Mouse (Mus musculus) kidney, postnatal 0 days (tissue): ENCODE measurements around the gene Taar7e. TPM values are rescaled to one million over a fixed set of nuclear protein-coding genes. Genes with fewer than 3 reads are reported as not detected.

Experiments used
- ATAC-seq: fragments of 200-750 bp; cut with Nextera tagmentation; replicated peaks from 2 replicates; pipeline ENCODE4 v1.8.0; 2017; ENCODE audit warnings: low read depth, moderate number of reproducible peaks, moderate TSS enrichment, moderate library complexity; ENCODE audit not compliant: low FRiP score
- DNase-seq: peaks from one replicate; pipeline ENCODE4 v3.0.0-alpha.2; 2016; ENCODE audit warnings: low spot score
- H3K27ac ChIP-seq: fragments of 300-500 bp; sonication (generic); 2 replicates; pipeline ENCODE4 v1.5.1; 2014; ENCODE audit warnings: mild to moderate bottlenecking
- H3K27me3 ChIP-seq: fragments of 300-500 bp; sonication (generic); 2 replicates; pipeline ENCODE4 v1.6.1; 2014; ENCODE audit warnings: low read length, mixed read lengths; ENCODE audit not compliant: insufficient read depth
- H3K36me3 ChIP-seq: fragments of 300-500 bp; sonication (generic); 2 replicates; pipeline ENCODE4 v1.6.1; 2014; ENCODE audit warnings: low read length, mixed read lengths; ENCODE audit not compliant: insufficient read depth
- H3K4me1 ChIP-seq: fragments of 300-500 bp; sonication (generic); replicated peaks from 2 replicates; pipeline ENCODE4 v1.6.1; 2014; ENCODE audit warnings: antibody characterized with exemption, low read length, mixed read lengths; ENCODE audit not compliant: insufficient read depth
- H3K4me2 ChIP-seq: fragments of 300-500 bp; sonication (generic); 2 replicates; pipeline ENCODE4 v1.6.1; 2014; ENCODE audit warnings: mild to moderate bottlenecking, low read length, moderate library complexity, mixed read lengths
- H3K4me3 ChIP-seq: fragments of 300-500 bp; sonication (generic); replicated peaks from 2 replicates; pipeline ENCODE4 v1.5.1; 2014; ENCODE audit warnings: low read depth, low read length
- H3K9ac ChIP-seq: fragments of 300-500 bp; sonication (generic); 2 replicates; pipeline ENCODE4 v1.6.1; 2014; ENCODE audit warnings: low read depth, low read length
- H3K9me3 ChIP-seq: fragments of 300-500 bp; sonication (generic); replicated peaks from 2 replicates; pipeline ENCODE4 v1.6.1; 2016; ENCODE audit warnings: low read length, inconsistent platforms, mixed read lengths
- CTCF ChIP-seq: IDR thresholded peaks from 2 replicates; pipeline ENCODE4 v1.5.1; 2016; ENCODE audit warnings: antibody characterized with exemption, low read depth, mild to moderate bottlenecking, moderate library complexity
- WGBS: fragments of 180-500 bp; shearing (Covaris S2); extraction: QIAGEN DNeasy Blood & Tissue Kit; methylation state at CpG from one replicate; pipeline ENCODE4 v1.1.7; 2014; 5-methylcytosine and 5-hydroxymethylcytosine counted together
- polyA plus RNA-seq: library from polyadenylated mRNA; unstranded; fragments of >200 nt; fragmentation: Nextera tagmentation; extraction: Ambion mirVana; gene quantifications from 2 replicates; pipeline ENCODE4 v1.2.1, GENCODE M21; 2015

The Taar7e gene
- polyA plus RNA-seq, 1 experiment from 2014 or later: not detected

DNA sequence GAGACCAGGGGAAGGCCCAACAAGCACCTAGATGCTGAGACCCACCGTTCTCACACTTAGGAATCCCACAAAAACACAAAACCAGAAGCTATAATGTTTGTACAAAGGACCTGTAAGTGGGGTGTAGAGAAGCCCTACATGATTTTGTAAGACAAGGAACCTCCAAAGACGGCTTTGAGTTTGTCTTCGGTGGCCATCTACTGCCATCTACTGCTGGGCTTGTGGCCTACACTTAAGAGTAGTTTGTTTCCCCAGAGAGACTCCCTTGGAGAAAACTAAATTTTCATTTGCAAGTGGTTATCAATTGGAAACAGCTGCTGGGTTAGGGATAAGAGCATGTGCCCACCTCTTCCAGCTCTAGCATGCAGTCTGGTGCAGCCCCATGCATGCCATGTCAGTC lies 42.8 kb downstream of the Taar7e start:
- Histone ChIP-seq H3K27me3 (no peaks in the 10 kb centered on the region), H3K9me3 (no peaks in the 10 kb centered on the region), H3K4me2 (no peak overlapping the region), H3K4me3 (no peak overlapping the region), H3K4me1 (no peaks in the 10 kb centered on the region), H3K36me3 (no peaks in the 10 kb centered on the region), H3K27ac (no peak overlapping the region), H3K9ac (no peak overlapping the region)
- DNase-seq (peak; percentile 81), ATAC-seq (no peak)
- 49% methylated on average over 3 of the region's 3 CpGs for WGBS
- TF ChIP-seq CTCF: peak; percentile 83

DNA sequence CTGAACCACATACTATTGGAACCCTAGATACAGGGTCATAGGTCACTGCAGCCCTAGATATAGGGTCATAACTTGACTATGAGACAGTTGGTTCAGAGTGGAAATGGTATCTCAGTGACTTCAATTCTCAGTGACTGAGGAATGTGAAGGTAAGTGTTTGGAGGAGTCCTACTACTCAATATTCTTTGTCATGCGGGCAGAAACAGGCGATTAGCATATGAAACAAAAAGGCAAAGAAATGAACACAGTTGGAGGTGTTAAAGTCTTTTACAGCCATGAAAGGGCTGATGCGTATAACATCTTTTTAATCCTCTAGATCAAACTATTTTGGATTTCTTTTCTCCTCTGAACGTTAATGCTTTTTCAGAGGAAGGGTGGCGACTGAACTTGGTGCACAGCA lies 48.5 kb downstream of the Taar7e start:
- TF ChIP-seq CTCF: no peak
- 86% methylated on average over 5 of the region's 5 CpGs for WGBS
- Histone ChIP-seq H3K36me3 (no peaks in the 10 kb centered on the region), H3K27ac (no peak overlapping the region), H3K27me3 (no peaks in the 10 kb centered on the region), H3K4me1 (no peaks in the 10 kb centered on the region), H3K9ac (no peak overlapping the region), H3K4me3 (no peak overlapping the region), H3K9me3 (no peaks in the 10 kb centered on the region), H3K4me2 (no peak overlapping the region)
- ATAC-seq (no peak), DNase-seq (no peak)

DNA sequence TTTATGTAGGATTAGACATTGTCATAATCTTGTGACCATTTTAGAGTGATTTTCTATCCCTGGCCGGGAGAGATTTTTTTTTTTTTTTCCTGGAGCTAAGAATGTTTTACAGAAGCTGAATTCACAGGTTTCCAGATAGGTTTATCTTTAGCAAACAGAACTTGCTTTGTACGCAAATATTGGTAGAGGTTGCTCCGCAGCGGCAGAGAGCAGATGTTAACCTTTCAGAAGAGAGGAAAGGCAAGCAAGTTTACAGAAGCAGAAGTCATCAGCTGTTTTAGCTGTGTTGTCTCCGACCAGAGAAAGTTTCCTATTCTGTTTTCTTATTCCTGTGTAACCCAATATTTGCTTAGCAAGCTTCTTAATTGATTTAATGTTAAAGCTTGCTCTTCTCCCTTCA lies 49.1 kb downstream of the Taar7e start:
- Histone ChIP-seq H3K36me3 (no peaks in the 10 kb centered on the region), H3K4me2 (no peak overlapping the region), H3K4me3 (no peak overlapping the region), H3K4me1 (no peaks in the 10 kb centered on the region), H3K9ac (no peak overlapping the region), H3K9me3 (no peaks in the 10 kb centered on the region), H3K27me3 (no peaks in the 10 kb centered on the region), H3K27ac (no peak overlapping the region)
- 66% methylated on average over 5 of the region's 5 CpGs for WGBS
- TF ChIP-seq CTCF: no peak
- ATAC-seq (no peak), DNase-seq (no peak)

DNA sequence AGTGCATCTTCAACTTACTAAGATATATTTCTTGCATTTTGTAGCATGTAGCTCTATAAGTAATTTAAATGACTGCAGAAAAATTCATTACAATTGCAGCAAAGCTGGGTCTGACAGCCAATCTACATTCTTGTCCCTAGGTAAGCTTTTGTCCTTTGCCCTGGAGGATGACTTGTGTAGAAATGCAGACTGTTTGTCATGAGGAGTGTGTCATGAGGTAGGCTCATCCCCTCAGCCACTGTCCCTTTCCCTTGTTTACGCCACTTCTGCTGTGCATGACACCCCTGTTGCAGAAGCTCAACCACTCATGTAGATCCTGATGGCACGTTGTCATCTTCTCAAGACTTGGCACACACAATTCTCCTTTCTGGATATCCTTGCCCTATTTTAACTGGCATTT lies 49.8 kb downstream of the Taar7e start:
- Histone ChIP-seq H3K27ac (no peak overlapping the region), H3K4me3 (no peak overlapping the region), H3K9ac (no peak overlapping the region), H3K27me3 (no peaks in the 10 kb centered on the region), H3K4me2 (no peak overlapping the region), H3K36me3 (no peaks in the 10 kb centered on the region), H3K9me3 (no peaks in the 10 kb centered on the region), H3K4me1 (no peaks in the 10 kb centered on the region)
- ATAC-seq (no peak), DNase-seq (no peak)
- TF ChIP-seq CTCF: no peak
- WGBS: 96% methylated on average over 2 of the region's 2 CpGs

Other genes starting within 250 kb of the Taar7e start
- gene Slc18b1, start 240.6 kb upstream of the Taar7e start, polyA plus RNA-seq: 16.0 and 20.2 TPM in 2 replicates
- gene Vnn3, start 186.2 kb upstream of the Taar7e start, polyA plus RNA-seq: 0.08 and 0.17 TPM in 2 replicates
- 21.1 and 22.4 TPM in 2 replicates for gene Vnn1, start 142.9 kb upstream of the Taar7e start, polyA plus RNA-seq
- gene Taar1, start 117.3 kb upstream of the Taar7e start, polyA plus RNA-seq: not detected in 2 replicates
- 0.31 and 0.41 TPM in 2 replicates for gene Taar2, start 99.0 kb upstream of the Taar7e start, polyA plus RNA-seq
- gene Taar3, start 88.1 kb upstream of the Taar7e start, polyA plus RNA-seq: not detected in 2 replicates
- not detected in 2 replicates for gene Taar4, start 77.1 kb upstream of the Taar7e start, polyA plus RNA-seq
- gene Taar5, start 66.9 kb upstream of the Taar7e start, polyA plus RNA-seq: 0.23 and 0.30 TPM in 2 replicates
- not detected in 2 replicates for gene Taar6, start 52.0 kb upstream of the Taar7e start, polyA plus RNA-seq
- gene Taar7a, start 44.1 kb upstream of the Taar7e start, polyA plus RNA-seq: not detected in 2 replicates
- gene Taar7b, start 37.7 kb upstream of the Taar7e start, polyA plus RNA-seq: not detected in 2 replicates
- gene Taar7d, start 10.4 kb upstream of the Taar7e start, polyA plus RNA-seq: not detected in 2 replicates
- gene Taar7f, start 11.9 kb downstream of the Taar7e start, polyA plus RNA-seq: not detected in 2 replicates
- gene Taar8a, start 38.9 kb downstream of the Taar7e start, polyA plus RNA-seq: not detected in 2 replicates
- gene Taar8b, start 54.7 kb downstream of the Taar7e start, polyA plus RNA-seq: not detected in 2 replicates
- not detected in 2 replicates for gene Taar8c, start 64.3 kb downstream of the Taar7e start, polyA plus RNA-seq
- not detected in 2 replicates for gene Taar9, start 71.9 kb downstream of the Taar7e start, polyA plus RNA-seq
- 167 and 185 TPM in 2 replicates for gene Stx7, start 111.7 kb downstream of the Taar7e start, polyA plus RNA-seq
- 12.0 and 12.4 TPM in 2 replicates for gene Moxd1, start 185.9 kb downstream of the Taar7e start, polyA plus RNA-seq